Mouse (Mus musculus): ENCODE results near the gene Prickle2. TPM values are rescaled to one million over a fixed set of nuclear protein-coding genes. Genes with fewer than 3 reads are reported as not detected.
A peak's percentile ranks its signal among the peaks of the same experiment; 100 is the strongest.

Prickle2 gene
- polyA plus RNA-seq, 1 experiment, result 12.7 TPM

DNA sequence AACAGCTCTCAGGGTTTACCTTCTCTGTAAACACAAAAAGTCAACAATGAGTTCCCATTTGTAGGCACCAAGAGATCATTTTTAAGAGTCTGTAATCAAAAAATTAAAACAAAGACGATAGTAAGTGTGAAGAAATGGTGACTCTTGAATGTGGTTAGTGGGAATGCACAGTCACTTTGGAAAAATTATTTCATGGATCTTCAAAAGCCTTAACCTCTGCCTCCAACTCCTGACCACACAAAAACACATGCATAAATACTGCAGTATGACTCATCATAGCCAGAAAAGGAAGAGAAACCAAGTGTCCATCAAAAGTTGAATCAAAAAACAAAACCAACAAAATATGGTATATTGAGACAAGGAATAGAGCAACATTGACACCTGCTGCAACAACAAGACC lies 69.5 kb downstream of the Prickle2 start:
- Histone ChIP-seq H3K4me3 (replicated peaks; ENCODE audit: insufficient read depth, low read depth, low read length) (no peak overlapping the region), H3K4me1 (ENCODE audit: control insufficient read depth, insufficient read depth, low read length) (no peaks in the 10 kb centered on the region), H3K27ac (ENCODE audit: insufficient read depth, low read length) (no peak overlapping the region), H3K27me3 (ENCODE audit: control insufficient read depth, insufficient read depth, low read length) (no peaks in the 10 kb centered on the region; the same call in 1 of the 2 replicates)
- TF ChIP-seq CTCF (IDR thresholded peaks at IDR 0.05; ENCODE audit: borderline replicate concordance, insufficient read depth, low read depth, low read length) (no peak), POLR2A (IDR thresholded peaks at IDR 0.05; ENCODE audit: borderline replicate concordance, insufficient read depth, low read length) (no peak)
- no peak for DNase-seq
- 91% methylated on average over 1 of the region's 1 CpGs for WGBS

DNA sequence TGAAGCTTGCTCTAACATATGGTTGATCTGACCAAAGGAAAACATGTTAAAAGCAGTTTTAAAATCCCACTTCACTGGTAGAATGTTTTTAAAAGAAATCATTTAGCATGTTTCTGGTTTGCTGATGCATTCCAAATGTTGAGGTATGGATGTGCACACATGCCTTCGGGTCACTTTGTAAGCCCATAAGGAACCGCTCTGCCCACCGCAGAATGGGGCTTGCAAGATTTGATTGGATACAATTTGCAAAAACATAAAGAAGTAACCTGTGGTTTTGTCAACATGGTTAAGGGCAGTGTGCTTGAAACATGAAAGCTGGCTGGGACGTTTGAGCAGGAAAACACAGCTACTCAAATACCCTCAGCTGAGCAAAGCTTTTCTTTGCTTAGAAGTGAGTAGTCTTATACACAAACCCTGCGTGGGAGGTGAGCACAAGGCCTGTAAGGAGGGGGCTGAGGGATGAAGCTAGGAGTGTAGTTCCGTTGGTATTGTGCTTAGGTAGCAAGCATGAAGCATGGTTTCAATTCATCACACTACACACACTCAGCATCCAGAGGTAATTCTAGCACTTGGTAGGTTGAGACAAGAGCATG lies 71.0 kb downstream of the Prickle2 start:
- no peaks in the 10 kb centered on the region; the same call in 1 of the 2 replicates for H3K27me3 ChIP-seq (ENCODE audit: control insufficient read depth, insufficient read depth, low read length)
- H3K4me3 ChIP-seq (replicated peaks; ENCODE audit: insufficient read depth, low read depth, low read length), result no peak overlapping the region
- H3K4me1 ChIP-seq (ENCODE audit: control insufficient read depth, insufficient read depth, low read length), result no peaks in the 10 kb centered on the region
- H3K27ac ChIP-seq (ENCODE audit: insufficient read depth, low read length), result no peak overlapping the region
- TF ChIP-seq CTCF (IDR thresholded peaks at IDR 0.05; ENCODE audit: borderline replicate concordance, insufficient read depth, low read depth, low read length) (no peak), POLR2A (IDR thresholded peaks at IDR 0.05; ENCODE audit: borderline replicate concordance, insufficient read depth, low read length) (no peak)
- no peak for DNase-seq
- WGBS, result 93% methylated on average over 6 of the region's 6 CpGs

DNA sequence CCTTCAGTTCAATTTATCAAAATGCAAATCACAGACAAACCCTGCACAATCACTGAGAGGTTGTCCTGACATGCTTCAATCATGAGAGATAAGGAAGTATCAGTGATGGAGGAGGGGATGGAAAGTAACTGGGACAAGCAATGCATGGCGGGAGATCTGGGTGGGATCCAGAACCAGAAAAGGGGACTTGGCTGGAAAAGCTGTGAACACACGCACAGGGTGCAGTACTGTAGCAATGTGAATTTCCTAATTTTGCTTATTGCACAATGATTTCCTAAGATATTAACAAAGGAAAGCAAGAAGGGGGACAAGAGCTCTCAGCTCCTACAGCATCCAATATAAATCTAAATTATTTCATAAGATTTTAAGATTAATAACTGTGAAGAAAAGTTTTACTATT lies 75.0 kb downstream of the Prickle2 start:
- TF ChIP-seq CTCF (IDR thresholded peaks at IDR 0.05; ENCODE audit: borderline replicate concordance, insufficient read depth, low read depth, low read length), result no peak
- TF ChIP-seq POLR2A (IDR thresholded peaks at IDR 0.05; ENCODE audit: borderline replicate concordance, insufficient read depth, low read length), result no peak
- H3K27ac ChIP-seq (ENCODE audit: insufficient read depth, low read length), result no peak overlapping the region
- 67% methylated on average over 2 of the region's 2 CpGs for WGBS
- DNase-seq, result no peak
- 0 out of 2 replicates have a peak, but pooled peaks cover 2% of the 10 kb centered on the region for H3K4me1 ChIP-seq (ENCODE audit: control insufficient read depth, insufficient read depth, low read length)
- no peak overlapping the region for H3K4me3 ChIP-seq (replicated peaks; ENCODE audit: insufficient read depth, low read depth, low read length)
- no peaks in the 10 kb centered on the region; the same call in 1 of the 2 replicates for H3K27me3 ChIP-seq (ENCODE audit: control insufficient read depth, insufficient read depth, low read length)

DNA sequence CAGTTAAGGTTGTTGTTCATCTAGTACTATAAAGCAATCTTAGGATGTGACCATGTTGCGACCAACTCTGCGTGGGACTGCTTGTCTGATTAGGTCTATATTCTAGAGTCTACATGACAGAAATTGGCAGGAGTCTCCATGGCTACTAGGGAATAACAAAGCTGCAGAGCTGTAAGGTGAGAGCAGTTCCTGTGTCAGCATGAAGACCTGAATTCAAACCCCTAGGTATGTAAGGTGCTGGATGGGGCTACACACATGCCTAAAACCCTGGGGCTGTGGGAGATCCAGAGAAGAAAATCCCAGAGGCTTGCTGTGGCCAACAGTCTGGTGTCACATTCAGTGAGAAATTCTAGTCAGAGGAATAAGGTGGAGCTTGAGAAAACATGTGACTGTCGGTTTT lies 78.2 kb downstream of the Prickle2 start:
- TF ChIP-seq CTCF (IDR thresholded peaks at IDR 0.05; ENCODE audit: borderline replicate concordance, insufficient read depth, low read depth, low read length), result no peak
- no peak for TF ChIP-seq POLR2A (IDR thresholded peaks at IDR 0.05; ENCODE audit: borderline replicate concordance, insufficient read depth, low read length)
- no peaks in the 10 kb centered on the region; the same call in 1 of the 2 replicates for H3K27me3 ChIP-seq (ENCODE audit: control insufficient read depth, insufficient read depth, low read length)
- 0 out of 2 replicates have a peak, but pooled peaks cover 2% of the 10 kb centered on the region for H3K4me1 ChIP-seq (ENCODE audit: control insufficient read depth, insufficient read depth, low read length)
- WGBS, result 72% methylated on average over 3 of the region's 3 CpGs
- H3K27ac ChIP-seq (ENCODE audit: insufficient read depth, low read length), result no peak overlapping the region
- no peak for DNase-seq
- H3K4me3 ChIP-seq (replicated peaks; ENCODE audit: insufficient read depth, low read depth, low read length), result no peak overlapping the region

DNA sequence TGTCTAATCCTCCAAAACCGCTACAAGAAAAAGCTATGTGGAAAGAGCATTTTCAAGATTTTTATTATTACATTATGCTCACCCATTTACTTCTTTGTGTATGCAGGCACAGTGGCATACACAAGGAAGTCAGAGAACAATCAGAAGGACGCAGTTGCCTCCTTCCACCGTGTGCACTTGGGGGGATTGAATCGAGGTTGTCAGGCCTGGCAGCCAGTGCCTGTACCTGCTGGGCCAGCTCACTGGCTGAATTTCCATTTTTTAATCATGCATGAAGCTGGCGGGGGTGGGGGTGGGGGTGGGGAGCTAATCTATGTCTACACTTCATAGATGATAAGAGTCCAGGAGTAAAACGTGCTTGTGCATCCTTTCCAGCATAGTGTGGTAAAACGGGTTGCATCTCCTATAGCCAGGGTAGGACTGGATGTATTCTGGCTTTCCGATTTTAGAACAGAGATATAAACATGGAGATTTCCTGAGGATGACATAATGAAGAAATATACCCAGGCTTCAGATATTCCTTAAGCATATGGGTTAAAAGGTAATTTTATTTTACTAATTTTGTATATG lies 78.8 kb downstream of the Prickle2 start:
- DNase-seq, result no peak
- Histone ChIP-seq H3K27me3 (ENCODE audit: control insufficient read depth, insufficient read depth, low read length) (no peaks in the 10 kb centered on the region; the same call in 1 of the 2 replicates), H3K4me3 (replicated peaks; ENCODE audit: insufficient read depth, low read depth, low read length) (no peak overlapping the region), H3K4me1 (ENCODE audit: control insufficient read depth, insufficient read depth, low read length) (0 out of 2 replicates have a peak, but pooled peaks cover 2% of the 10 kb centered on the region), H3K27ac (ENCODE audit: insufficient read depth, low read length) (no peak overlapping the region)
- no peak for TF ChIP-seq POLR2A (IDR thresholded peaks at IDR 0.05; ENCODE audit: borderline replicate concordance, insufficient read depth, low read length)
- TF ChIP-seq CTCF (IDR thresholded peaks at IDR 0.05; ENCODE audit: borderline replicate concordance, insufficient read depth, low read depth, low read length), result no peak
- WGBS, result 31% methylated on average over 8 of the region's 8 CpGs

DNA sequence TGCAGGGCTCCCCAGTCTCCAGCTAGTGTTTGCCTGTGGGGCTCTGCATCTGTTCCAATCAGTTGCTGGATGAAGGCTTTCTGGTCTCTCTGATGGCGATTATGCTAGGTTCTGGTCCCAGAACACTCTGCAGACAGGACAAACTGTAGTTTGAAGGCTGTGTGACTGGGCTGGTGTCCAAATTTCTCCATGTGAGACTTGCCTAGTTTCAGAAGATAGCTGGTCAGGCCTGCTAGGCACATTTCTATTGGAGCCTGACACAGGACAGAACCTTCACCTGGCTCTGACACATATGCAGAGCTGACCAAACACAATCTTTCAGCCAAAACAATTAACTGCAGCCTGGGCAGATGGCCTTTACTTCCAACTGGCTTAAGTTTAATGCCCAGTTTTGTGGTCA lies 80.0 kb downstream of the Prickle2 start:
- Histone ChIP-seq H3K27ac (ENCODE audit: insufficient read depth, low read length) (no peak overlapping the region), H3K4me1 (ENCODE audit: control insufficient read depth, insufficient read depth, low read length) (0 out of 2 replicates have a peak, but pooled peaks cover 2% of the 10 kb centered on the region), H3K4me3 (replicated peaks; ENCODE audit: insufficient read depth, low read depth, low read length) (no peak overlapping the region), H3K27me3 (ENCODE audit: control insufficient read depth, insufficient read depth, low read length) (no peaks in the 10 kb centered on the region; the same call in 1 of the 2 replicates)
- 32% methylated on average over 1 of the region's 1 CpGs for WGBS
- TF ChIP-seq POLR2A (IDR thresholded peaks at IDR 0.05; ENCODE audit: borderline replicate concordance, insufficient read depth, low read length) (no peak), CTCF (IDR thresholded peaks at IDR 0.05; ENCODE audit: borderline replicate concordance, insufficient read depth, low read depth, low read length) (no peak)
- peak; percentile 15 to 31 for DNase-seq

DNA sequence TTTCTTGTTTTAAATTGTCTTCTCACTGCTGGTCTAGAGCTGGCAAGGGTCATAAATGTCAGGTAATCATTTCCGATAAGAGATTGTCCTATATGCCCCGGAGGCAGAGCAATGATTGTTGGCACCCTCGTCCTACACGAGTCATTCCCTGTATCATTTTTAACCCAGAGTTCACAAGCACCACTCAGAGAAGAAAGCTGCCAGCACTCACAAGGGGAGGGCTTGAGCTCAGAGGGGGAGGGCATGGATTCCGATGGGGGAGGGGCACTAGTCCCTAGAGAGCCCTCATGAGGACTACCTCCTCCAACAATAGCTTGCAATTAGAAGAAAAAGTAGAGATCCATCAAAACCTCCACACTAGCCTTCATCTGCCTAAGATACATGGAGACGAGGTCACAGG lies 81.6 kb downstream of the Prickle2 start:
- Histone ChIP-seq H3K4me3 (replicated peaks; ENCODE audit: insufficient read depth, low read depth, low read length) (no peak overlapping the region), H3K4me1 (ENCODE audit: control insufficient read depth, insufficient read depth, low read length) (0 out of 2 replicates have a peak, but pooled peaks cover 2% of the 10 kb centered on the region), H3K27ac (ENCODE audit: insufficient read depth, low read length) (no peak overlapping the region), H3K27me3 (ENCODE audit: control insufficient read depth, insufficient read depth, low read length) (no peaks in the 10 kb centered on the region; the same call in 1 of the 2 replicates)
- TF ChIP-seq CTCF (IDR thresholded peaks at IDR 0.05; ENCODE audit: borderline replicate concordance, insufficient read depth, low read depth, low read length), result no peak
- 63% methylated on average over 6 of the region's 6 CpGs for WGBS
- no peak for DNase-seq

DNA sequence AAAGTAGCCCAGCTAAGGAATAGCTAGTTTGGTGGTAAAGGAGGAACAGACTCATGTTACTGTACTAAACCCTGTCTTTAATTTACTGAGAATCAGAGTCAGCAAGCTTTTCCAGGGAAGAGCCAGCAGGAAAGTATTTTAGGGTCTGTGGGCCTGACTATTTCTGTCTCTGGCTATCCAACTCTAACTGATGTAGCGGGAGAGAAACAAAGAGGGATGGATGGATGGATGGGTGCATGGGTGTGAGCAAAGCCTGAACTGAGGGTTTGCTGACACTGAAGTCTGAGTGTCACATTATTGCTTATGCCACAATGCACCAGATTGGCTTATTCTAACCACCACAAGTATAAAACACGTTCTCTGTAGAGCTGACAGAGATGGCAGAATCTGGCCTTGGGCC lies 88.8 kb downstream of the Prickle2 start:
- WGBS, result 76% methylated on average over 2 of the region's 2 CpGs
- TF ChIP-seq CTCF (IDR thresholded peaks at IDR 0.05; ENCODE audit: borderline replicate concordance, insufficient read depth, low read depth, low read length), result no peak
- TF ChIP-seq POLR2A (IDR thresholded peaks at IDR 0.05; ENCODE audit: borderline replicate concordance, insufficient read depth, low read length), result no peak
- no peaks in the 10 kb centered on the region; the same call in 1 of the 2 replicates for H3K27me3 ChIP-seq (ENCODE audit: control insufficient read depth, insufficient read depth, low read length)
- H3K27ac ChIP-seq (ENCODE audit: insufficient read depth, low read length), result no peak overlapping the region
- DNase-seq, result no peak
- no peaks in the 10 kb centered on the region for H3K4me1 ChIP-seq (ENCODE audit: control insufficient read depth, insufficient read depth, low read length)
- H3K4me3 ChIP-seq (replicated peaks; ENCODE audit: insufficient read depth, low read depth, low read length), result no peak overlapping the region
